Mouse (Mus musculus) sigmoid colon, adult 10 weeks (tissue): Measurements from ENCODE around the gene Plac1. TPM values are rescaled to one million over a fixed set of nuclear protein-coding genes. Genes with fewer than 3 reads are reported as not detected.

Experiments
- polyA plus RNA-seq: library from polyadenylated mRNA; stranded (reverse); fragments of 350-450 nt; fragmentation: Illumina TruSeq; extraction: RNeasy Lipid Tissue Mini Kit (QIAGEN cat#74804); gene quantifications from one replicate; pipeline ENCODE4 v1.2.3, GENCODE M21; 2014; ENCODE audit warnings: low read depth, low replicate concordance

The Plac1 gene
- polyA plus RNA-seq = not detected

GRCm38 (mm10) chrX:53240011-53240410 is at the start of gene Plac1:
Gene Plac1 (minus strand): TSS chrX:53240111.

GRCm38 (mm10) chrX:53273124-53273523 is 33.2 kb upstream of the Plac1 start, which contains the start of gene Fam122c:
Gene Fam122c (plus strand): TSS chrX:53273424.

GRCm38 (mm10) chrX:53269289-53270062 is 29.6 kb upstream of the Plac1 start, which contains the start of gene Fam122b:
Gene Fam122b (minus strand): TSS chrX:53269805.

Other genes starting within 250 kb of the Plac1 start
- 23.9 TPM for gene Fam122b, start 29.7 kb upstream of the Plac1 start, polyA plus RNA-seq
- gene Fam122c, start 33.3 kb upstream of the Plac1 start, polyA plus RNA-seq = not detected
- gene Mospd1, start 130.4 kb upstream of the Plac1 start, polyA plus RNA-seq = 99.9 TPM
- gene Etd, start 194.8 kb upstream of the Plac1 start, polyA plus RNA-seq = not detected